Mouse (Mus musculus) midbrain, embryonic 11.5 days (tissue): Measurements from ENCODE around the gene Asrgl1. TPM values are rescaled to one million over a fixed set of nuclear protein-coding genes. Genes with fewer than 3 reads are reported as not detected.
A peak's percentile ranks its signal among the peaks of the same experiment; 100 is the strongest.
"Not testable (repeated sequence)": the region's sequence is repeated elsewhere in the genome, so short reads cannot be mapped to it uniquely, and the experiment has no call there.

Experiments
- ATAC-seq: fragments of 200-750 bp; cut with Nextera tagmentation; 2 replicates; pipeline ENCODE4 v1.8.0; 2017; ENCODE audit warnings: moderate TSS enrichment, moderate library complexity; ENCODE audit not compliant: low FRiP score
- DNase-seq: peaks from one replicate; pipeline ENCODE4 v3.0.0; 2015; ENCODE audit warnings: low spot score; ENCODE audit errors: missing footprints
- H3K27ac ChIP-seq: fragments of 300-500 bp; sonication (generic); 2 replicates; pipeline ENCODE4 v1.5.1; 2014; ENCODE audit warnings: low read depth, low read length
- H3K27me3 ChIP-seq: fragments of 300-500 bp; sonication (generic); 2 replicates; pipeline ENCODE4 v1.6.1; 2014; ENCODE audit warnings: mild to moderate bottlenecking, low read length, moderate library complexity, mixed read lengths; ENCODE audit not compliant: control insufficient read depth, insufficient read depth
- H3K36me3 ChIP-seq: fragments of 300-500 bp; sonication (generic); 2 replicates; pipeline ENCODE4 v1.6.1; 2014; ENCODE audit warnings: mild to moderate bottlenecking, low read length, moderate library complexity, mixed read lengths; ENCODE audit not compliant: control insufficient read depth, insufficient read depth
- H3K4me1 ChIP-seq: fragments of 300-500 bp; sonication (generic); 2 replicates; pipeline ENCODE4 v1.6.1; 2014; ENCODE audit warnings: low read length; ENCODE audit not compliant: control insufficient read depth, insufficient read depth
- H3K4me2 ChIP-seq: fragments of 300-500 bp; sonication (generic); 2 replicates; pipeline ENCODE4 v1.6.1; 2014; ENCODE audit warnings: mild to moderate bottlenecking, moderate library complexity
- H3K4me3 ChIP-seq: fragments of 300-500 bp; sonication (generic); 2 replicates; pipeline ENCODE4 v1.5.1; 2014; ENCODE audit warnings: low read depth, low read length
- H3K9ac ChIP-seq: fragments of 300-500 bp; sonication (generic); 2 replicates; pipeline ENCODE4 v1.6.1; 2014; ENCODE audit warnings: low read length
- H3K9me3 ChIP-seq: fragments of 300-500 bp; sonication (generic); 2 replicates; pipeline ENCODE4 v1.6.1; 2016; ENCODE audit warnings: low read length; ENCODE audit not compliant: control insufficient read depth
- WGBS: fragments of 180-500 bp; shearing (Covaris S2); extraction: QIAGEN DNeasy Blood & Tissue Kit; methylation state at CpG from one replicate; pipeline ENCODE4 v1.1.7; 2014; 5-methylcytosine and 5-hydroxymethylcytosine counted together
- polyA plus RNA-seq: library from polyadenylated mRNA; unstranded; fragments of >200 nt; fragmentation: Nextera tagmentation; extraction: Ambion mirVana; gene quantifications from 2 replicates; pipeline ENCODE4 v1.2.1, GENCODE M21; 2014

Asrgl1 gene
- polyA plus RNA-seq, 1 experiment from 2014 or later, result 14.2 TPM

- H3K9me3 ChIP-seq, result no peaks in the 10 kb centered on the region
- 94% methylated on average over 4 of the region's 4 CpGs for WGBS
- H3K4me2 ChIP-seq, result no peak overlapping the region
- H3K9ac ChIP-seq, result no peak overlapping the region
- no peak overlapping the region for H3K4me3 ChIP-seq
- H3K27ac ChIP-seq, result no peak overlapping the region
- no peaks in the 10 kb centered on the region for H3K27me3 ChIP-seq
- no peaks in the 10 kb centered on the region for H3K36me3 ChIP-seq
- DNase-seq (no peak), ATAC-seq (no peak)
- H3K4me1 ChIP-seq, result no peaks in the 10 kb centered on the region
Measured at GRCm38 (mm10) chr19:9128499-9129194, 6.8 kb downstream of the Asrgl1 start.

GRCm38 (mm10) chr19:9123986-9124385 is 11.4 kb downstream of the Asrgl1 start:
- not testable (repeated sequence) for H3K9ac ChIP-seq, H3K4me1 ChIP-seq, H3K36me3 ChIP-seq, H3K4me3 ChIP-seq, H3K4me2 ChIP-seq, DNase-seq, H3K27ac ChIP-seq, H3K9me3 ChIP-seq, ATAC-seq, H3K27me3 ChIP-seq
- 93% methylated on average over 2 of the region's 2 CpGs for WGBS

GRCm38 (mm10) chr19:9122390-9122789 is 13.0 kb downstream of the Asrgl1 start:
- Histone ChIP-seq H3K9me3 (no peaks in the 10 kb centered on the region), H3K36me3 (no peaks in the 10 kb centered on the region), H3K27ac (no peak overlapping the region), H3K4me2 (no peak overlapping the region), H3K9ac (no peak overlapping the region), H3K27me3 (no peaks in the 10 kb centered on the region), H3K4me1 (no peaks in the 10 kb centered on the region), H3K4me3 (no peak overlapping the region)
- WGBS, result 90% methylated on average over 1 of the region's 1 CpGs
- DNase-seq (no peak), ATAC-seq (no peak)

GRCm38 (mm10) chr19:9119655-9120425 is 15.6 kb downstream of the Asrgl1 start:
- Histone ChIP-seq H3K4me2 (no peak overlapping the region), H3K36me3 (no peaks in the 10 kb centered on the region), H3K27ac (no peak overlapping the region), H3K9ac (no peak overlapping the region), H3K9me3 (no peaks in the 10 kb centered on the region), H3K27me3 (no peaks in the 10 kb centered on the region), H3K4me3 (no peak overlapping the region), H3K4me1 (no peaks in the 10 kb centered on the region)
- no peak for DNase-seq
- 86% methylated on average over 3 of the region's 3 CpGs for WGBS
- no peak for ATAC-seq

GRCm38 (mm10) chr19:9117275-9117674 is 18.2 kb downstream of the Asrgl1 start:
- no peak for DNase-seq
- H3K27ac ChIP-seq, result no peak overlapping the region
- no peak for ATAC-seq
- H3K4me2 ChIP-seq, result no peak overlapping the region
- no peak overlapping the region for H3K4me3 ChIP-seq
- H3K9me3 ChIP-seq, result no peaks in the 10 kb centered on the region
- 90% methylated on average over 5 of the region's 5 CpGs for WGBS
- no peak overlapping the region for H3K9ac ChIP-seq
- H3K27me3 ChIP-seq, result no peaks in the 10 kb centered on the region
- no peaks in the 10 kb centered on the region for H3K4me1 ChIP-seq
- H3K36me3 ChIP-seq, result no peaks in the 10 kb centered on the region

GRCm38 (mm10) chr19:9116268-9116667 is 19.2 kb downstream of the Asrgl1 start:
- ATAC-seq, result no peak
- Histone ChIP-seq H3K9ac (no peak overlapping the region), H3K27ac (no peak overlapping the region), H3K9me3 (no peaks in the 10 kb centered on the region), H3K27me3 (no peaks in the 10 kb centered on the region), H3K4me1 (no peaks in the 10 kb centered on the region), H3K4me2 (no peak overlapping the region), H3K4me3 (no peak overlapping the region), H3K36me3 (no peaks in the 10 kb centered on the region)
- no peak for DNase-seq
- WGBS, result 87% methylated on average over 4 of the region's 4 CpGs

- Histone ChIP-seq H3K9ac (no peak overlapping the region), H3K4me2 (no peak overlapping the region), H3K36me3 (no peaks in the 10 kb centered on the region), H3K9me3 (no peaks in the 10 kb centered on the region), H3K27ac (no peak overlapping the region), H3K27me3 (no peaks in the 10 kb centered on the region), H3K4me3 (no peak overlapping the region), H3K4me1 (no peaks in the 10 kb centered on the region)
- no peak for ATAC-seq
- WGBS, result 72% methylated on average over 8 of the region's 8 CpGs
- DNase-seq, result peak; percentile 65
Measured at GRCm38 (mm10) chr19:9112043-9112442, 23.4 kb downstream of the Asrgl1 start.

- H3K4me3 ChIP-seq, result no peak overlapping the region
- H3K4me1 ChIP-seq, result no peaks in the 10 kb centered on the region
- no peaks in the 10 kb centered on the region for H3K9me3 ChIP-seq
- no peaks in the 10 kb centered on the region for H3K27me3 ChIP-seq
- DNase-seq, result peak; percentile 94
- H3K27ac ChIP-seq, result no peak overlapping the region
- no peak overlapping the region for H3K4me2 ChIP-seq
- no peak overlapping the region for H3K9ac ChIP-seq
- peak; percentile 86 for ATAC-seq
- 61% methylated on average over 4 of the region's 4 CpGs for WGBS
- H3K36me3 ChIP-seq, result no peaks in the 10 kb centered on the region
Measured at GRCm38 (mm10) chr19:9110182-9110869, 25.1 kb downstream of the Asrgl1 start.

- no peaks in the 10 kb centered on the region for H3K4me1 ChIP-seq
- WGBS, result 77% methylated on average over 1 of the region's 1 CpGs
- H3K4me3 ChIP-seq, result no peak overlapping the region
- H3K9ac ChIP-seq, result no peak overlapping the region
- ATAC-seq (no peak), DNase-seq (no peak)
- no peaks in the 10 kb centered on the region for H3K36me3 ChIP-seq
- no peak overlapping the region for H3K27ac ChIP-seq
- no peaks in the 10 kb centered on the region for H3K27me3 ChIP-seq
- H3K4me2 ChIP-seq, result no peak overlapping the region
- H3K9me3 ChIP-seq, result no peaks in the 10 kb centered on the region
Measured at GRCm38 (mm10) chr19:9108536-9108935, 26.9 kb downstream of the Asrgl1 start.
